Comparison of ENCODE assay signal across 29 mouse cellular contexts in the genomic region with DNA sequence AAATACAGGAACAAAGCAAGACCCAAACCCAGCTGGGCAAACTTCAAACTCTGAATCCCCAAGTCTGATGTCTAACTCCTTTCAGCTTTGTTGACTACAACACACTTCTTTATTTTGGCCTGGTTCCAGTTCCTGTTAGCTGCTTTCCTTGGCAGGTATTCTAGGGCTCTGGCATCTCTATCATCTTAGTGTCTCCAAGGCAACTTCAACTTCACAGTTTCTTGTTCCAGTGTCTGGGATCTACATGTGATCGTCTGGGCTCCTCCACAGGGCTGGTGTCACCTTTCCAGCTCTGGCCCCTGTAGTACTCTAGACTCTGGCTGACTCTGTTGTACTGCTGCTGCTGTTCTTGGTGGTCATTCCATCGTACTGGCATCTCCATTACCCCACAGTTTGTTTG.
A peak's percentile ranks its signal among the peaks of the same experiment; 100 is the strongest.
DNase-seq lines count a peak whose midpoint lies in the region; ATAC-seq and TF ChIP-seq lines count a peak whose summit lies in the region.
"Had no signal": no experiment of that assay in that cellular context is flagged by ENCODE, and none has a peak within 500 bp of the region (broad histone marks: within the 10 kb centered on the region; RNA-seq: fewer than 3 reads in every experiment).

No protein-coding gene starts in this region.

- H3K4me3 ChIP-seq in forebrain, embryonic 14.5 days (ENCODE audit: low read depth, low read length) = no peak overlapping the region
- no peak overlapping the region for H3K4me3 ChIP-seq in forebrain, embryonic 13.5 days
- no peak overlapping the region for H3K4me3 ChIP-seq in heart, embryonic 14.5 days (ENCODE audit: control insufficient read depth in 1 of 2, insufficient read depth in 1 of 2, low read depth in 1 of 2, low read length in 2 of 2)
- H3K4me3 ChIP-seq in heart, embryonic 11.5 days (ENCODE audit: low read depth, low read length) = no peak overlapping the region
- H3K4me3 ChIP-seq in heart, postnatal 0 days (ENCODE audit: low read depth, low read length) = no peak overlapping the region
- H3K4me3 ChIP-seq in liver, adult 2 months (ENCODE audit: insufficient read depth, low read depth, low read length) = no peak overlapping the region
- H3K4me3 ChIP-seq: embryonic facial prominence, embryonic 13.5 days; forebrain, embryonic 10.5 days; forebrain, embryonic 15.5 days; heart, adult 2 months; hindbrain, embryonic 10.5 days; hindbrain, embryonic 13.5 days; intestine, embryonic 15.5 days; kidney, embryonic 15.5 days had no signal

- H3K36me3 ChIP-seq in forebrain, embryonic 14.5 days (ENCODE audit: control insufficient read depth, insufficient read depth, low read length) = no peaks in the 10 kb centered on the region
- H3K36me3 ChIP-seq in forebrain, embryonic 13.5 days (ENCODE audit: poor library complexity, severe bottlenecking) = no peaks in the 10 kb centered on the region
- no peaks in the 10 kb centered on the region for H3K36me3 ChIP-seq in heart, embryonic 14.5 days (ENCODE audit: control insufficient read depth, insufficient read depth, low read length)
- H3K36me3 ChIP-seq in heart, embryonic 11.5 days (ENCODE audit: control insufficient read depth, insufficient read depth, low read length) = no peaks in the 10 kb centered on the region
- H3K36me3 ChIP-seq in heart, postnatal 0 days (replicated peaks; ENCODE audit: control insufficient read depth, insufficient read depth, low read length) = no peaks in the 10 kb centered on the region
- H3K36me3 ChIP-seq in liver, adult 2 months (ENCODE audit: control insufficient read depth, insufficient read depth, low read length) = no peaks in the 10 kb centered on the region
- H3K36me3 ChIP-seq: embryonic facial prominence, embryonic 13.5 days; forebrain, embryonic 10.5 days; forebrain, embryonic 15.5 days; G1E; hindbrain, embryonic 10.5 days; hindbrain, embryonic 13.5 days; intestine, embryonic 15.5 days; kidney, embryonic 15.5 days had no signal

- TF ChIP-seq EP300 in heart, postnatal 0 days (IDR thresholded peaks at IDR 0.05; ENCODE audit: low read depth) = no peak

- 66% methylated on average over 2 of the region's 2 CpGs for WGBS in forebrain, embryonic 14.5 days
- 78% methylated on average over 2 of the region's 2 CpGs for WGBS in forebrain, embryonic 13.5 days
- WGBS in heart, embryonic 14.5 days = 59% methylated on average over 2 of the region's 2 CpGs
- WGBS in heart, embryonic 11.5 days (ENCODE audit: insufficient replicate concordance) = 61% methylated on average over 2 of the region's 2 CpGs
- WGBS in heart, postnatal 0 days = 46% methylated on average over 2 of the region's 2 CpGs
- 74% methylated on average over 2 of the region's 2 CpGs for WGBS in liver, adult 2 months

- no peaks in the 10 kb centered on the region for H3K79me2 ChIP-seq in liver, adult 2 months (ENCODE audit: control insufficient read depth, insufficient read depth, low read length)

- no peaks in the 10 kb centered on the region for H3K4me1 ChIP-seq in forebrain, embryonic 14.5 days (ENCODE audit: control insufficient read depth, insufficient read depth, low read length)
- H3K4me1 ChIP-seq in forebrain, embryonic 13.5 days = no peaks in the 10 kb centered on the region
- H3K4me1 ChIP-seq in heart, embryonic 14.5 days (ENCODE audit: control insufficient read depth in 2 of 2, insufficient read depth in 2 of 2, low read length in 2 of 2) = no peaks in the 10 kb centered on the region
- H3K4me1 ChIP-seq in heart, embryonic 11.5 days (ENCODE audit: control insufficient read depth, insufficient read depth, low read length) = no peaks in the 10 kb centered on the region
- no peaks in the 10 kb centered on the region for H3K4me1 ChIP-seq in heart, postnatal 0 days (ENCODE audit: control insufficient read depth, insufficient read depth)
- H3K4me1 ChIP-seq in liver, adult 2 months (ENCODE audit: control insufficient read depth, insufficient read depth, low read length) = no peaks in the 10 kb centered on the region
- H3K4me1 ChIP-seq: embryonic facial prominence, embryonic 13.5 days; forebrain, embryonic 10.5 days; forebrain, embryonic 15.5 days; hindbrain, embryonic 10.5 days; hindbrain, embryonic 13.5 days; intestine, embryonic 15.5 days; kidney, embryonic 15.5 days had no signal

- no peaks in the 10 kb centered on the region for H3K27me3 ChIP-seq in forebrain, embryonic 14.5 days (replicated peaks; ENCODE audit: control insufficient read depth, insufficient read depth, low read length)
- no peaks in the 10 kb centered on the region for H3K27me3 ChIP-seq in forebrain, embryonic 13.5 days
- no peaks in the 10 kb centered on the region for H3K27me3 ChIP-seq in heart, embryonic 14.5 days (ENCODE audit: control insufficient read depth, insufficient read depth, low read length)
- H3K27me3 ChIP-seq in heart, embryonic 11.5 days (ENCODE audit: control insufficient read depth, insufficient read depth, low read length) = no peaks in the 10 kb centered on the region
- no peaks in the 10 kb centered on the region for H3K27me3 ChIP-seq in heart, postnatal 0 days (ENCODE audit: control insufficient read depth, insufficient read depth, low read length)
- no peaks in the 10 kb centered on the region for H3K27me3 ChIP-seq in liver, adult 2 months (ENCODE audit: control insufficient read depth, insufficient read depth, low read length)
- H3K27me3 ChIP-seq: CH12.LX; embryonic facial prominence, embryonic 13.5 days; forebrain, embryonic 15.5 days; hindbrain, embryonic 13.5 days; intestine, embryonic 15.5 days; kidney, embryonic 15.5 days; Patski had no signal

- H3K9ac ChIP-seq in forebrain, embryonic 14.5 days (ENCODE audit: low read length) = no peak overlapping the region
- H3K9ac ChIP-seq in forebrain, embryonic 13.5 days = no peak overlapping the region
- H3K9ac ChIP-seq in heart, embryonic 14.5 days (ENCODE audit: low read length) = no peak overlapping the region
- H3K9ac ChIP-seq in heart, embryonic 11.5 days (ENCODE audit: low read depth, low read length) = no peak overlapping the region
- no peak overlapping the region for H3K9ac ChIP-seq in heart, postnatal 0 days (replicated peaks; ENCODE audit: low read depth, low read length)
- H3K9ac ChIP-seq in liver, adult 2 months (ENCODE audit: low read depth, low read length) = no peak overlapping the region
- H3K9ac ChIP-seq: embryonic facial prominence, embryonic 13.5 days; forebrain, embryonic 15.5 days; hindbrain, embryonic 13.5 days; intestine, embryonic 15.5 days; kidney, embryonic 15.5 days had no signal

- no peak overlapping the region for H3K27ac ChIP-seq in forebrain, embryonic 14.5 days (ENCODE audit: low read depth, low read length)
- no peak overlapping the region for H3K27ac ChIP-seq in forebrain, embryonic 13.5 days
- no peak overlapping the region for H3K27ac ChIP-seq in heart, embryonic 14.5 days (replicated peaks in 1 of 2; ENCODE audit: control insufficient read depth in 1 of 2, insufficient read depth in 1 of 2, low read depth in 2 of 2, low read length in 2 of 2)
- H3K27ac ChIP-seq in heart, embryonic 11.5 days (ENCODE audit: low read depth, low read length) = no peak overlapping the region
- H3K27ac ChIP-seq in heart, postnatal 0 days (ENCODE audit: low read depth) = no peak overlapping the region
- H3K27ac ChIP-seq in liver, adult 2 months (replicated peaks; ENCODE audit: insufficient read depth, low read depth, low read length) = no peak overlapping the region
- H3K27ac ChIP-seq: embryonic facial prominence, embryonic 13.5 days; forebrain, embryonic 10.5 days; forebrain, embryonic 15.5 days; heart, adult 2 months; hindbrain, embryonic 10.5 days; hindbrain, embryonic 13.5 days; intestine, embryonic 15.5 days; kidney, embryonic 15.5 days had no signal

- H3K9me3 ChIP-seq in forebrain, embryonic 14.5 days (replicated peaks; ENCODE audit: control insufficient read depth, low read length) = no peaks in the 10 kb centered on the region
- no peaks in the 10 kb centered on the region for H3K9me3 ChIP-seq in forebrain, embryonic 13.5 days (replicated peaks)
- H3K9me3 ChIP-seq in heart, embryonic 14.5 days (ENCODE audit: control insufficient read depth, low read length) = no peaks in the 10 kb centered on the region
- no peaks in the 10 kb centered on the region for H3K9me3 ChIP-seq in heart, embryonic 11.5 days (replicated peaks; ENCODE audit: control insufficient read depth, low read length)
- no peaks in the 10 kb centered on the region for H3K9me3 ChIP-seq in heart, postnatal 0 days (replicated peaks; ENCODE audit: control insufficient read depth, low read length)
- H3K9me3 ChIP-seq: embryonic facial prominence, embryonic 13.5 days; forebrain, embryonic 10.5 days; forebrain, embryonic 15.5 days; G1E; hindbrain, embryonic 10.5 days; hindbrain, embryonic 13.5 days; intestine, embryonic 15.5 days; kidney, embryonic 15.5 days had no signal

- intact Hi-C loops in heart, postnatal 36 days (cut with DNase I) = no loop called here

- H3K4me2 ChIP-seq in forebrain, embryonic 14.5 days (ENCODE audit: low read length) = no peak overlapping the region
- H3K4me2 ChIP-seq in forebrain, embryonic 13.5 days = no peak overlapping the region
- H3K4me2 ChIP-seq in heart, embryonic 14.5 days (ENCODE audit: low read length) = no peak overlapping the region
- H3K4me2 ChIP-seq in heart, embryonic 11.5 days = no peak overlapping the region
- no peak overlapping the region for H3K4me2 ChIP-seq in heart, postnatal 0 days (ENCODE audit: low read depth, low read length)
- H3K4me2 ChIP-seq: embryonic facial prominence, embryonic 13.5 days; forebrain, embryonic 15.5 days; hindbrain, embryonic 13.5 days; intestine, embryonic 15.5 days; kidney, embryonic 15.5 days had no signal

- DNase-seq in forebrain, embryonic 14.5 days (ENCODE audit: low spot score) = peak; percentile 4
- peak; percentile 48 for DNase-seq in heart, postnatal 0 days (ENCODE audit: low spot score)
- DNase-seq in heart, postnatal 36 days = no peak
- DNase-seq in liver, adult 2 months (ENCODE audit: extremely low read depth, low read depth, low spot score) = peak; percentile 45
- no peak for DNase-seq in liver
- DNase-seq: adrenal gland, postnatal 10 days; adrenal gland, postnatal 36 days; B cell, adult 2 months; cerebellum, adult 11 months; cerebellum, adult 2 months; cerebellum, adult 9-11 months; cerebellum, postnatal 25 days; gastrocnemius, postnatal 25 days; heart, adult 2 months; kidney, adult 11 months had no signal

- TF ChIP-seq CTCF in heart, postnatal 0 days (IDR thresholded peaks at IDR 0.05; ENCODE audit: low read depth) = no peak
- no peak for TF ChIP-seq CTCF in liver, adult 2 months (IDR thresholded peaks at IDR 0.05; ENCODE audit: low read depth, low read length)

- no peak for TF ChIP-seq POLR2A in liver, adult 2 months (IDR thresholded peaks at IDR 0.05; ENCODE audit: extremely low read depth, insufficient read depth, low read length)

- ATAC-seq in forebrain, embryonic 14.5 days = no peak
- no peak for ATAC-seq in forebrain, embryonic 13.5 days
- ATAC-seq in heart, embryonic 14.5 days (ENCODE audit: insufficient number of reproducible peaks, insufficient read depth, low FRiP score, low read depth) = 0 out of 2 replicates have a peak, but pooled peaks have one; percentile 68
- no peak for ATAC-seq in heart, embryonic 11.5 days (replicated peaks; ENCODE audit: insufficient number of reproducible peaks, low FRiP score, low TSS enrichment)
- ATAC-seq in heart, postnatal 0 days (ENCODE audit: insufficient read depth, low read depth) = 0 out of 2 replicates have a peak, but pooled peaks have one; percentile 14
- ATAC-seq: forebrain, embryonic 15.5 days; hindbrain, embryonic 16.5 days; intestine, embryonic 15.5 days; Patski had no signal

Comparison
In these comparisons a context has a peak if more than half of its experiments do, and no peak if none do; other contexts are left out.
1. ATAC-seq: peak in heart, embryonic 14.5 days (single experiment) and heart, postnatal 0 days (single experiment); none in forebrain, embryonic 14.5 days (single experiment), forebrain, embryonic 13.5 days (single experiment) and heart, embryonic 11.5 days (single experiment).
2. DNase-seq: peak in forebrain, embryonic 14.5 days (single experiment), heart, postnatal 0 days (single experiment) and liver, adult 2 months (single experiment); none in heart, postnatal 36 days (0 of 2) and liver (single experiment).